Mouse (Mus musculus) kidney, adult 2 months (tissue): ENCODE measurements around the gene Sh3glb1. TPM values are rescaled to one million over a fixed set of nuclear protein-coding genes. Genes with fewer than 3 reads are reported as not detected.

ENCODE experiments used
- DNase-seq: peaks from one replicate; pipeline ENCODE4 v3.0.0; 2021
- H3K27ac ChIP-seq: fragments of 200-500 bp; 2 replicates; pipeline ENCODE4 v1.5.1; 2012; ENCODE audit warnings: low read depth, low read length, control low read depth, inconsistent platforms; ENCODE audit not compliant: insufficient read depth
- H3K27me3 ChIP-seq: fragments of 200-500 bp; replicated peaks from 2 replicates; pipeline ENCODE4 v1.6.1; 2012; ENCODE audit warnings: mild to moderate bottlenecking, moderate library complexity, low read length, inconsistent platforms; ENCODE audit not compliant: control insufficient read depth, insufficient read depth
- H3K36me3 ChIP-seq: fragments of 200-500 bp; 2 replicates; pipeline ENCODE4 v1.6.1; 2012; ENCODE audit warnings: mild to moderate bottlenecking, moderate library complexity, low read length, inconsistent platforms; ENCODE audit not compliant: control insufficient read depth, insufficient read depth
- H3K4me1 ChIP-seq: fragments of 200-500 bp; 2 replicates; pipeline ENCODE4 v1.6.1; 2011; ENCODE audit warnings: low read length; ENCODE audit not compliant: control insufficient read depth, insufficient read depth
- H3K4me3 ChIP-seq: fragments of 200-500 bp; 2 replicates; pipeline ENCODE4 v1.5.1; 2011; ENCODE audit warnings: mild to moderate bottlenecking, low read depth, low read length, control low read depth; ENCODE audit not compliant: insufficient read depth
- CTCF ChIP-seq: fragments of 200-500 bp; conservative IDR thresholded peaks from 2 replicates; pipeline ENCODE4 v1.5.1; 2011; ENCODE audit warnings: low read depth, mild to moderate bottlenecking, control low read depth, low read length, moderate library complexity, mixed read lengths; ENCODE audit not compliant: insufficient read depth, insufficient read length
- POLR2A ChIP-seq: fragments of 200-500 bp; IDR thresholded peaks from one replicate; pipeline ENCODE4 v1.6.1; 2011; ENCODE audit warnings: low read depth, low read length, control low read depth
- WGBS: fragments of 180-500 bp; shearing (Covaris S2); methylation state at CpG from one replicate; pipeline ENCODE4 v1.1.7; 2018; 5-methylcytosine and 5-hydroxymethylcytosine counted together
- polyA plus RNA-seq: library from polyadenylated mRNA; depleted of rRNA; stranded (reverse); fragments of >200 nt; gene quantifications from 2 replicates; pipeline ENCODE4 v1.2.3, GENCODE M21; 2012

Gene Sh3glb1
- polyA plus RNA-seq, 1 experiment: 23.8 TPM

DNA sequence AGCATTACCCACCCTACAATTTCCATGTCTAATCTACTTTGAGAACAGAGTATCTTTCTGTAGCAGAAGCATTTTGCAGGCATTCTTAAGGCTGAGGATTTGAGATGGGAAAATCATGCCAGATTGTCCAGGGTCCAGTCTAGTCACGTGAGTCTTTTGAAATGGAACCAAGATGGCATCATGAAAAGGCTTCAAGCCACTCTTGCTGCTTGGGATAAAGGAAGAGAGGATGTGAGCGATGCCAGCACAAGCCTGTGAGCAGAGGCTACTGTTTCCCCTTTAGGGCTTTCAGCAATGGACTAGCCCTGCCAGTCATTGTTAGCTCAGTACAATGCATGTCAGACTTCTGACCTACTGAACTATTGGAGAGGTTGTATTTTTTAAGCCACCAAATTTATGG lies 51.2 kb downstream of the Sh3glb1 start:
- 79% methylated on average over 2 of the region's 2 CpGs for WGBS
- Histone ChIP-seq H3K4me3 (no peak overlapping the region), H3K36me3 (no peaks in the 10 kb centered on the region), H3K27ac (no peak overlapping the region), H3K27me3 (peaks cover 2% of the 10 kb centered on the region; the same call in 1 of the 2 replicates), H3K4me1 (no peaks in the 10 kb centered on the region)
- TF ChIP-seq CTCF (no peak), POLR2A (no peak)
- no peak for DNase-seq

GRCm38 (mm10) chr3:144668039-144668438 lies 52.1 kb downstream of the Sh3glb1 start:
- H3K27ac ChIP-seq: no peak overlapping the region
- DNase-seq: no peak
- no peaks in the 10 kb centered on the region for H3K36me3 ChIP-seq
- TF ChIP-seq POLR2A (no peak), CTCF (no peak)
- H3K4me3 ChIP-seq: no peak overlapping the region
- WGBS: 90% methylated on average over 9 of the region's 9 CpGs
- H3K27me3 ChIP-seq: peaks cover 2% of the 10 kb centered on the region; the same call in 1 of the 2 replicates
- H3K4me1 ChIP-seq: no peaks in the 10 kb centered on the region

DNA sequence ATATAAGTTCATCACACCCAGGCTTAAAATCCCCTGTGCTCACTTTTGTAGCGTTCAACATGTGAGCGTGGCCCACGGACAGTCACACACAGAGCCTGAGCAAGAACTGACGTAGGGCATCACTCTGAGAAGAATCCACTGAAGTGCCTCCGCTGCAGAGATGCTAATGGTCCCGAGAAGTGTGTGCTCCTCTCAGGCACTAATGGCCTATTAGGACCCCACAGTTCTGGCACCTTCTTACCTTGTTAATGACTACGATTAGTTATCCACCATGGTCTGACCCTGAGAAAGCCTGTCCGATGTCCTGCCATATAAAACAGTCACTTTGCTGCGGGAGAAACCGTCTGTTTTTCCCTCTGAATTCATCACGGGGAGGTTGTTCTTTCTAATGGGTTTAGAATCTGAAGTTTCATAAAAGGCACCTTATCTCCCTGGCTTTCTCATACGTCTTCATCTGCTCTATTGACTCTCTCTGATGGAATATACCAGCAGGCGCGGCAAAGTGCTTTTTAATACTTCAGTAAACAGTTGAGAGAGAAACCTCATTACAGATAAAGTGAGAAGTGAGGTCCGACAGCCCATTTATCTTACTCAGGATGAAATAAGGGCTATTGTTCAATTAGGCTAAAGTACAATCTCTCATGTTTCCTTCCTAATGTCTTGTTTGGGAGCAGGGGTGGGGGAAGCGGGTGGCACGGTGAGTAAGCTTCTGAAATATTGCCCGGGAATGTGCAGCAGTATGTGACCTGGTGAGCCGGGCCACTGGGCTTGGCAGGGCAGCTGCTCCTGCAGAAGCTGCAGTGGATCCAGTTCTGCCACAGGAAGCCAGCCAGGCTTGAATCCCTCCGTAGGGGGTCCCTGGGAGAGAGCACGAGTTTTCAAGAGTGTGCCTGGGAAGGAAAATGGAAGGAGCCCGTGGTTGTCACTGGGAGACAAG lies 55.5 kb downstream of the Sh3glb1 start:
- H3K27ac ChIP-seq: no peak overlapping the region
- no peak for TF ChIP-seq POLR2A
- TF ChIP-seq CTCF: no peak
- peak; percentile 81 for DNase-seq
- H3K27me3 ChIP-seq: no peaks in the 10 kb centered on the region
- WGBS: 27% methylated on average over 22 of the region's 22 CpGs
- no peaks in the 10 kb centered on the region for H3K36me3 ChIP-seq
- H3K4me3 ChIP-seq: no peak overlapping the region
- H3K4me1 ChIP-seq: no peaks in the 10 kb centered on the region

DNA sequence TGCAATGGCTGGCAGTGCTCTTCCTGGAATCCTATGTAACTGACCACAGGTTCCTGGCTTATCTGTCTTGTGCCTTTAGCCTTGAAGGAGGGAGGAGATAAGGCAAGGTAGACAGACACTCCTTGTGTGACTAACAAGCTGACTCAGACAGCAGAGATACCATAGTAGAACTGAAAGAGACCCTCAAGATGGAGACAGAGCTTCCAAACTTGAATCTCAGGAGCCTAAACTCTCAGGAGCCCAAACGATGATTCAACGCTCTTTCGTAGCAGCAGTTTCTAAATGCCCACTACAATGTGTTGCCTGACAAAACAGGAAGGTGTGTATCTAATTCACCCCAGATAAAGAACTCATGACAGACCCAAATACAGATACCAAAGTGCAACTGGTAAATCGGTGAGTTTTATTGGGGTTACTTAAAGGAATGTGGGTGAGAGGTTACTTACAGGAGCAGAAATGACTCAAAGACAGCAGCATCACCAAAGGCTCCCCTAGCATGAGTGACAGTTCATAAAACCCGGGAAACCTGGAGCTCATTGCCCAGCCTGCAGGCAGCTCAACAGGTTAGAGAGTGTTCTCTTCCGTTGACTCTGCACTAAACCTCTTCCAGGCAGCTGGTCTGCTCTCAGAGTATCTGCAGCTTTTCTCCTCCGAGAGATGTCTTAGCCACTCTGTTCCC lies 56.6 kb downstream of the Sh3glb1 start:
- H3K27ac ChIP-seq: no peak overlapping the region
- TF ChIP-seq POLR2A (no peak), CTCF (no peak)
- no peak overlapping the region for H3K4me3 ChIP-seq
- DNase-seq: no peak
- 91% methylated on average over 7 of the region's 7 CpGs for WGBS
- H3K36me3 ChIP-seq: no peaks in the 10 kb centered on the region
- no peaks in the 10 kb centered on the region for H3K27me3 ChIP-seq
- H3K4me1 ChIP-seq: no peaks in the 10 kb centered on the region

DNA sequence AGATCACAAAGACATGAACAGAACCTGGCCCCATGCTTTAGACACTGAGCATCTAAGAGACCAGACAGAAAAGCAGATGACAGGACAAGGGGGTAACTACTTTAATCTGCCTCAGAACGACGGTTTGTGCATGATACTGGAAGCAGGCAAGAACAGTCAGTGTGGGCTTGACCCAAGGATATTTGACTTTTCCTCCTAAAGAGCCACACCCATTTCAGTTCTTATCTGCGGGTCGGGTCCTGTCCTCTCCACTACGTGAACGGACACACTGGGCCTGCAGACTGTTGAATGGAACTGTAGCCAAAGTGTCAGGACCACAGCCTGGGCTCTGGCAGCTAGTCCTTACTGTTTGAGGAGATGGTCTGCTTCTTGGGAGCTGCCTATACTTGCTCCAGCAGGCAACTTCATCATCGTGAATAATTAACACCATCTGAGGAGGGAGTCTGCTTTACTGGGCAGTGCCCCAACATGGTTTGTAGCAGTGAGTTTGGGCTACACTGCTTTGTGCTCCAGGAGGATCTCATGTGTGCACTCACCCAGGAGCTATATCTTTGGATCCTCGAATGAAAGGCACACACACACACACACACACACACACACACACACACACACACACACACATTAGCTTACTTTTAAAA lies 57.8 kb downstream of the Sh3glb1 start:
- H3K27me3 ChIP-seq: no peaks in the 10 kb centered on the region
- no peak overlapping the region for H3K27ac ChIP-seq

DNA sequence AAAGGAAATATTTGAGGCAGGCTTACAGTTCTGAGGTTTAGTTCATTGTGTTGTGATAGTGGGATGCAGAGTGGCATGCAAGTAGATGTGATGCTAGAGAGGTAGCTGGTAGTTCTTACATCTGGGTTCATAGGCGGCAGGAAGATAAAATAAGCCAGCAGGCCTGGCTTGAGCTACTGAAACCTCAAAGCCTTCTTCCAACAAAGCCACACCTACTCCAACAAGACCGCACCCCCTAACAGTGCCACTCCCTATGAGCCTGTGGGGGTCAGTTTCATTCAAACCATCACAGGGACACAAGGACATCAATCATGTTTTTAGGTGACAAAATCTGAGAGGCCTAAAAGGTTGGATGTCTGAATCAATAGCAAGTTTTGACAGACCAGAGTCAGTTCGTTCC lies 58.7 kb downstream of the Sh3glb1 start:
- Histone ChIP-seq H3K27ac (no peak overlapping the region), H3K4me3 (no peak overlapping the region), H3K27me3 (no peaks in the 10 kb centered on the region), H3K36me3 (no peaks in the 10 kb centered on the region), H3K4me1 (no peaks in the 10 kb centered on the region)
- WGBS: 96% methylated on average over 3 of the region's 3 CpGs
- TF ChIP-seq POLR2A (no peak), CTCF (no peak)
- DNase-seq: no peak

More for the DNA sequence above, 57.8 kb downstream of the Sh3glb1 start:
- H3K4me1 ChIP-seq: no peaks in the 10 kb centered on the region
- no peak overlapping the region for H3K4me3 ChIP-seq
- no peaks in the 10 kb centered on the region for H3K36me3 ChIP-seq
- WGBS: 72% methylated on average over 8 of the region's 8 CpGs
- no peak for DNase-seq
- TF ChIP-seq CTCF (no peak), POLR2A (no peak)

GRCm38 (mm10) chr3:144644202-144644601 lies 75.9 kb downstream of the Sh3glb1 start:
- WGBS: 53% methylated on average over 5 of the region's 5 CpGs
- Histone ChIP-seq H3K4me3 (no peak overlapping the region), H3K27me3 (no peaks in the 10 kb centered on the region), H3K36me3 (no peaks in the 10 kb centered on the region), H3K27ac (no peak overlapping the region), H3K4me1 (peaks cover 7% of the 10 kb centered on the region)
- TF ChIP-seq CTCF (no peak), POLR2A (no peak)
- DNase-seq: no peak
